Mouse (Mus musculus) liver, embryonic 11.5 days (tissue): ENCODE results near the gene Mbnl1. TPM values are rescaled to one million over a fixed set of nuclear protein-coding genes. Genes with fewer than 3 reads are reported as not detected.
A peak's percentile ranks its signal among the peaks of the same experiment; 100 is the strongest.

ENCODE experiments used
- ATAC-seq: fragments of 200-750 bp; cut with Nextera tagmentation; replicated peaks from 2 replicates; pipeline ENCODE4 v1.8.0; 2017; ENCODE audit warnings: moderate number of reproducible peaks, mild to moderate bottlenecking, moderate TSS enrichment, moderate library complexity; ENCODE audit not compliant: low FRiP score
- DNase-seq: peaks from one replicate; pipeline ENCODE4 v3.0.0-alpha.2; 2017; ENCODE audit warnings: low spot score
- H3K27ac ChIP-seq: fragments of 300-500 bp; sonication (generic); 2 replicates; pipeline ENCODE4 v1.5.1; 2014; ENCODE audit warnings: mild to moderate bottlenecking, low read depth, low read length, control low read depth
- H3K27me3 ChIP-seq: fragments of 300-500 bp; sonication (generic); replicated peaks from 2 replicates; pipeline ENCODE4 v1.6.1; 2014; ENCODE audit warnings: low read length, mixed read lengths; ENCODE audit not compliant: control insufficient read depth, insufficient read depth
- H3K36me3 ChIP-seq: fragments of 300-500 bp; sonication (generic); 2 replicates; pipeline ENCODE4 v1.6.1; 2014; ENCODE audit warnings: mild to moderate bottlenecking, low read length, moderate library complexity, mixed read lengths; ENCODE audit not compliant: control insufficient read depth, insufficient read depth
- H3K4me1 ChIP-seq: fragments of 300-500 bp; sonication (generic); replicated peaks from 2 replicates; pipeline ENCODE4 v1.6.1; 2014; ENCODE audit warnings: low read length, mixed read lengths; ENCODE audit not compliant: control insufficient read depth, insufficient read depth
- H3K4me2 ChIP-seq: fragments of 300-500 bp; sonication (generic); 2 replicates; pipeline ENCODE4 v1.6.1; 2014; ENCODE audit warnings: mild to moderate bottlenecking, control low read depth, moderate library complexity
- H3K4me3 ChIP-seq: fragments of 300-500 bp; sonication (generic); 2 replicates; pipeline ENCODE4 v1.5.1; 2014; ENCODE audit warnings: low read depth, low read length, control low read depth
- H3K9ac ChIP-seq: fragments of 300-500 bp; sonication (generic); 2 replicates; pipeline ENCODE4 v1.6.1; 2014; ENCODE audit warnings: low read depth, low read length, control low read depth
- H3K9me3 ChIP-seq: fragments of 300-500 bp; sonication (generic); 2 replicates; pipeline ENCODE4 v1.6.1; 2016; ENCODE audit warnings: low read length, inconsistent platforms, mixed read lengths; ENCODE audit not compliant: control insufficient read depth
- WGBS: fragments of 180-500 bp; shearing (Covaris S2); extraction: QIAGEN DNeasy Blood & Tissue Kit; methylation state at CpG from one replicate; pipeline ENCODE4 v1.1.7; 2014; 5-methylcytosine and 5-hydroxymethylcytosine counted together
- polyA plus RNA-seq: library from polyadenylated mRNA; unstranded; fragments of >200 nt; fragmentation: Nextera tagmentation; extraction: Ambion mirVana; gene quantifications from 2 replicates; pipeline ENCODE4 v1.2.1, GENCODE M21; 2014

Mbnl1 gene
- polyA plus RNA-seq, 1 experiment from 2014 or later: 242 TPM

- Histone ChIP-seq H3K27me3 (no peaks in the 10 kb centered on the region), H3K27ac (no peak overlapping the region), H3K4me1 (peaks cover 25% of the 10 kb centered on the region), H3K4me3 (no peak overlapping the region), H3K36me3 (no peaks in the 10 kb centered on the region), H3K4me2 (peak overlapping the region; percentile 49), H3K9me3 (no peaks in the 10 kb centered on the region), H3K9ac (no peak overlapping the region)
- WGBS: 17% methylated on average over 9 of the region's 9 CpGs
- DNase-seq (no peak), ATAC-seq (peak; percentile 99)
Observed at GRCm38 (mm10) chr3:60546196-60546595, 73.6 kb downstream of the Mbnl1 start.

- no peak for DNase-seq
- Histone ChIP-seq H3K9ac (no peak overlapping the region), H3K27ac (0 out of 2 replicates have a peak overlapping the region, but pooled peaks have one; percentile 19), H3K4me3 (no peak overlapping the region), H3K9me3 (no peaks in the 10 kb centered on the region), H3K4me2 (no peak overlapping the region), H3K36me3 (no peaks in the 10 kb centered on the region), H3K4me1 (peaks cover 25% of the 10 kb centered on the region), H3K27me3 (no peaks in the 10 kb centered on the region)
- 97% methylated on average over 4 of the region's 4 CpGs for WGBS
- ATAC-seq: no peak
Observed at GRCm38 (mm10) chr3:60546904-60547303, 74.3 kb downstream of the Mbnl1 start.

DNA sequence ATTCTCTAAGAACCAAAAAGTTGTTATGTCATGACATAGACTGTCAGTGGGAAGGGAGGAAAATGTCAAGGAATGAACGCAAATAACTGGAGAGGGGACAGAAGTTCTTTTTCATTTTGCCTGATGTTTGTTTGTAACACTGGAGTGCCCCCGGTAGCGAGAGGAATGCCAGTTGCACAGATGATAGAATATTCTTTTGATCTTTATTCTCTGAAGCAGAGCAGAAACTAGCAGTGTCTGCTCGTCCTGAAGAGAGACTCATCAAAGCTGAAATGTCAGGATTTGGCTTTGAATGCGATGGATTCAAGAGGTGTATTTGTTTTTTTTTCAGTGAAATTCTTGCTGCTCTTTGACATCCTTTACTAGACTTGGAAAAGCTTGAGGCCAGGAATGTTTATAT lies 77.9 kb downstream of the Mbnl1 start:
- Histone ChIP-seq H3K36me3 (no peaks in the 10 kb centered on the region), H3K4me1 (peaks cover 15% of the 10 kb centered on the region), H3K27me3 (no peaks in the 10 kb centered on the region), H3K9me3 (no peaks in the 10 kb centered on the region), H3K4me2 (no peak overlapping the region), H3K4me3 (no peak overlapping the region), H3K27ac (no peak overlapping the region), H3K9ac (no peak overlapping the region)
- DNase-seq (no peak), ATAC-seq (no peak)
- 65% methylated on average over 5 of the region's 5 CpGs for WGBS

- no peak overlapping the region for H3K9ac ChIP-seq
Observed at GRCm38 (mm10) chr3:60551650-60552049, 79.0 kb downstream of the Mbnl1 start.

DNA sequence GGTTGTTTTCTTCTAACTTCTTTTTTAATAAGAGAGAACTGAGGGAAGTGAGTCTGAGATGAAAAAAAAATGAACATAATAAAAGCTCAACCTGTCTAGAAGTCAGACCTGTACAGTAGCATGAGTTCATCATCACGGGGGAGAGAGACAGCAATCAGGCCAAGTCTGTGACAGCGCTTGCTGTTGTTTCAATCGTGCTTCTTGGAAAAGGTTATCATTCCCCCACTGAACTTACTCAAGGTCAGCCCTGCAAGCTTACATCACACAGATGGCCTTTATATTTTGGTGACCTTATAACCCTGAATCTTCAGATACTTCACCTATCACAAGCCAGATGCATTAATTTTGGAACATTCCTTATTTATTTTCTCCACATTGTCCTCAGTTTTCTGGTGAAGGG lies 80.4 kb downstream of the Mbnl1 start:
- H3K4me3 ChIP-seq: no peak overlapping the region
- H3K27me3 ChIP-seq: no peaks in the 10 kb centered on the region
- H3K4me2 ChIP-seq: no peak overlapping the region
- H3K36me3 ChIP-seq: no peaks in the 10 kb centered on the region
- no peaks in the 10 kb centered on the region for H3K9me3 ChIP-seq
- no peak for ATAC-seq
- DNase-seq: no peak
- 57% methylated on average over 3 of the region's 3 CpGs for WGBS
- H3K27ac ChIP-seq: no peak overlapping the region
- H3K4me1 ChIP-seq: peaks cover 7% of the 10 kb centered on the region
- H3K9ac ChIP-seq: no peak overlapping the region

More at GRCm38 (mm10) chr3:60551650-60552049, 79.0 kb downstream of the Mbnl1 start:
- Histone ChIP-seq H3K27me3 (no peaks in the 10 kb centered on the region), H3K9me3 (no peaks in the 10 kb centered on the region), H3K36me3 (no peaks in the 10 kb centered on the region), H3K4me2 (no peak overlapping the region), H3K4me1 (peaks cover 10% of the 10 kb centered on the region; the same call in 1 of the 2 replicates), H3K27ac (no peak overlapping the region), H3K4me3 (no peak overlapping the region)
- WGBS: 73% methylated on average over 3 of the region's 3 CpGs
- DNase-seq: no peak
- ATAC-seq: no peak

DNA sequence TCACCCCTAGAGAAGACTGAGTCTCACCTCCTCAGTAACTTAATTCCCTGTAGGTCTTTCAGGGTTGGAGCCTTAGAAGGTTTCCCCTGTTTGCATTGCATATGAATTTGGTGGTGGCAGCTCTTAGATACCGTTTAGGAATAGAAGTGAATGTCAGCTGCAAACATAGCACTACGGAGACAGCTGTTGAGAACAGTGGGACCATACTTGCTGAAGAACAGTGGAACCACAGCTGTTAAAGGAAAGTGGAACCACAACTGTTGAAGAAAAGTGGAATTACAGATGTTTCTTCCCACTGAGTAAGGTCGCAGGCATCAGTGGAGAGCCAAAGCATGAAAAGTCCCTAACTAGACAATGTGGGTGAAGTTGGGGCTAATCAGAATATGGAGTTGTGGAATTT lies 84.0 kb downstream of the Mbnl1 start:
- no peak overlapping the region for H3K4me2 ChIP-seq
- H3K9ac ChIP-seq: no peak overlapping the region
- WGBS: 80% methylated on average over 3 of the region's 3 CpGs
- H3K4me1 ChIP-seq: peaks cover 16% of the 10 kb centered on the region
- ATAC-seq: no peak
- no peaks in the 10 kb centered on the region for H3K27me3 ChIP-seq
- H3K4me3 ChIP-seq: no peak overlapping the region
- H3K36me3 ChIP-seq: no peaks in the 10 kb centered on the region
- H3K9me3 ChIP-seq: no peaks in the 10 kb centered on the region
- no peak for DNase-seq
- no peak overlapping the region for H3K27ac ChIP-seq

DNA sequence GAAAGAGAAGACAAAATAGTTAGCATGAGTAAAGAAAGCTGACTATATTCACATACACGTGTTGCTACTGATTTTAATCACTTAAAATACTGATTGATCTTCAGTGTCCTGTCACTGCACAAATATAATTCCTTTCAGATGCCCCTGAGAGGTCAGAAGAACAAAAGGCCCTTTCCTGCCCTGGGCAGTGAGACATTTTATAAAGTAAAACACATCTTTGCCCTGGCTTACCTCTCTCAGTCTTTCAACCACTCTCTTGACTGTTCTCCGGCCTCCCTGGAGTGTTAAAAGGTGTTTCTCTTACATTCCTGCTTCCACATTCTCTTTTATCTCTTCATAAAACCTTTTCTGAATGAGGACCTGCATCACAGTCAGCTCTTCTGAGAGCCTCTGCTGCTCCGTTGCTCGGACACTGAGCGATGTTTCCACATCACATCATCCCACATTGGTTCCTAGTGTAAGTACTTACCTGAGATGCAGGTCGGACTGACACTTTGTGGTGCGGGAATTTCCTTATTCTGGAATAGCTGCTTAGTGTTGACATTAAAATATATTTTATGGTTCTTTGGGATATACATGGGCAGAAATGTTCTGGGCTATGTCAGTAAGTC lies 85.7 kb downstream of the Mbnl1 start:
- Histone ChIP-seq H3K9ac (no peak overlapping the region), H3K4me1 (peaks cover 19% of the 10 kb centered on the region), H3K4me3 (no peak overlapping the region), H3K36me3 (no peaks in the 10 kb centered on the region), H3K9me3 (no peaks in the 10 kb centered on the region), H3K27me3 (no peaks in the 10 kb centered on the region), H3K27ac (no peak overlapping the region), H3K4me2 (no peak overlapping the region)
- ATAC-seq (no peak), DNase-seq (no peak)
- 82% methylated on average over 7 of the region's 7 CpGs for WGBS

DNA sequence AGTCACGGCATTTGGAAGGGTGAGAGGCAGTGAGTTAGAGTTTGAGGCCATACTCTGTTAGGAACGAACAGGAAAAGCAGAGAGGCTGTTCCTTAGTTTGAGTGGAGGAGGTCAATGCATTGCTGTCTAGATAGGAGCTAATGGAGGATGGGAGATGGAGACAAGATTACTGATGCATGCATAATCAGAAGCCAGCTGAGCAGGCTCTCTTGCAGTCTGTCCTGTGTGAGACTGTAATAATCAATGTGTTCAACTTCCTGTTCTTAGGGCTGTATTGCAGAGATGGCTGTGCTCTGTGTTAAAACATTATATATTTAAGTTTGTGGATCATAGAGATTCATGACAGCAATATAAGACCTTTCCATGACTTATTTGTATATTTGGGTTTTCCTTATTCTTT lies 87.1 kb downstream of the Mbnl1 start:
- Histone ChIP-seq H3K9ac (no peak overlapping the region), H3K4me1 (peaks cover 22% of the 10 kb centered on the region), H3K4me2 (no peak overlapping the region), H3K27me3 (no peaks in the 10 kb centered on the region), H3K36me3 (no peaks in the 10 kb centered on the region), H3K9me3 (no peaks in the 10 kb centered on the region), H3K4me3 (no peak overlapping the region), H3K27ac (no peak overlapping the region)
- no peak for DNase-seq
- WGBS: 75% methylated on average over 2 of the region's 2 CpGs
- no peak; the same call in 1 of the 2 replicates for ATAC-seq

DNA sequence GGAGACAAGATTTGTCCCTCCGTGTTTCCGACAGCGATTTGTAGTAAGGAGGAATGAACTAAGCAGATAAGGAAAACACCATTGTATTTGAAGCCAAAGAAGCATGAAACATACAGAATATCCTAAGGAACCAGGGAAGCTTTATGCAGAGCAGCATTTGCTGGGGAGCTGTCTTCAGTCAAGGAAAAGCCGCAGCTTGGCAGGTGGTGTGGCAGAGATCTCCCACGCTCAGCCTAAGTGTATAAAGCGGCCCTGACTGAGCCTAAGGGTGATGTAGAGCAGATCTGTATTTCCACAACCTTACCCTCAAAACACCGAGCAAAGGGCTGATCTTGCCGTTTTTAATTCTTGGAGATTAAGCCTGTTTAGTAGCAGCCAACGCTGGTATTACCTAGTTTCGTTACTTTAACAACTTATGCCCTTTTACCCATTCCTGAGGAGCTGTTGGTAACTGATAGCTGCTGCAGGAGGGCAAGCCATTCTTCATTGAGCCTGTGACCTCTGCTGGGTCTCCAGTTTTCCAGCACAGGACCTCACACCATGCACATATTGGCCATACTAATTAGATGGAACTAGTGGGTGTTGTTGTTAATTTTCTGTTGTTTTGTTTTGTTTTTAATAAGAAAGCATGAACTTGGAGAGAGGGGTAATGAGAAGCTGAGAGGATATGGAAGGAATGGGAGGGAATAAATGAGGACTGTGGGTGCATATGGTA lies 91.1 kb downstream of the Mbnl1 start:
- H3K9ac ChIP-seq: no peak overlapping the region
- H3K36me3 ChIP-seq: no peaks in the 10 kb centered on the region
- H3K27me3 ChIP-seq: no peaks in the 10 kb centered on the region
- no peaks in the 10 kb centered on the region for H3K9me3 ChIP-seq
- no peak overlapping the region for H3K4me3 ChIP-seq
- WGBS: 71% methylated on average over 10 of the region's 10 CpGs
- H3K27ac ChIP-seq: no peak overlapping the region
- peaks cover 18% of the 10 kb centered on the region for H3K4me1 ChIP-seq
- DNase-seq: no peak
- ATAC-seq: no peak
- H3K4me2 ChIP-seq: no peak overlapping the region
